Mouse (Mus musculus) neural tube, embryonic 12.5 days (tissue): ENCODE results near the gene Tsen34. TPM values are rescaled to one million over a fixed set of nuclear protein-coding genes. Genes with fewer than 3 reads are reported as not detected.
A peak's percentile ranks its signal among the peaks of the same experiment; 100 is the strongest.

ENCODE experiments used
- ATAC-seq: fragments of 200-750 bp; cut with Nextera tagmentation; 2 replicates; pipeline ENCODE4 v1.8.0; 2017; ENCODE audit warnings: low read depth, mild to moderate bottlenecking, moderate TSS enrichment, moderate library complexity; ENCODE audit not compliant: low FRiP score
- H3K27ac ChIP-seq: fragments of 300-500 bp; sonication (generic); 2 replicates; pipeline ENCODE4 v1.5.1; 2016
- H3K27me3 ChIP-seq: fragments of 300-500 bp; sonication (generic); replicated peaks from 2 replicates; pipeline ENCODE4 v1.6.1; 2016; ENCODE audit warnings: mild to moderate bottlenecking
- H3K36me3 ChIP-seq: fragments of 300-500 bp; sonication (generic); 2 replicates; pipeline ENCODE4 v1.6.1; 2016; ENCODE audit warnings: mild to moderate bottlenecking
- H3K4me1 ChIP-seq: fragments of 300-500 bp; sonication (generic); 2 replicates; pipeline ENCODE4 v1.6.1; 2016
- H3K4me2 ChIP-seq: fragments of 300-500 bp; sonication (generic); replicated peaks from 2 replicates; pipeline ENCODE4 v1.6.1; 2016; ENCODE audit warnings: mild to moderate bottlenecking
- H3K4me3 ChIP-seq: fragments of 300-500 bp; sonication (generic); 2 replicates; pipeline ENCODE4 v1.5.1; 2016
- H3K9ac ChIP-seq: fragments of 300-500 bp; sonication (generic); 2 replicates; pipeline ENCODE4 v1.6.1; 2016; ENCODE audit warnings: mild to moderate bottlenecking
- H3K9me3 ChIP-seq: fragments of 300-500 bp; sonication (generic); 2 replicates; pipeline ENCODE4 v1.6.1; 2016; ENCODE audit warnings: mild to moderate bottlenecking
- WGBS: fragments of 180-500 bp; shearing (Covaris S2); methylation state at CpG from one replicate; pipeline ENCODE4 v1.1.7; 2016; 5-methylcytosine and 5-hydroxymethylcytosine counted together
- polyA plus RNA-seq: library from polyadenylated mRNA; unstranded; fragments of >200 nt; fragmentation: Nextera tagmentation; extraction: Ambion mirVana; gene quantifications from 2 replicates; pipeline ENCODE4 v1.2.1, GENCODE M21; 2016

Gene Tsen34
- polyA plus RNA-seq, 1 experiment from 2014 or later = 225 TPM

- peak within 1 kb of the TSS; percentile 69 for H3K4me3 ChIP-seq
- peak within 1 kb of the TSS; percentile 77 for H3K4me2 ChIP-seq
- peak within 1 kb of the TSS; percentile 79 for H3K9ac ChIP-seq
- H3K9me3 ChIP-seq = no peaks in the 10 kb centered on the region
- ATAC-seq = peak; percentile 98
- peaks cover 30% of the 10 kb centered on the region for H3K36me3 ChIP-seq
- H3K27ac ChIP-seq = peak within 1 kb of the TSS; percentile 62; the same call in 1 of the 2 replicates
- WGBS = 5% methylated on average over 45 of the region's 45 CpGs
- H3K4me1 ChIP-seq = peaks cover 15% of the 10 kb centered on the region
- no peaks in the 10 kb centered on the region for H3K27me3 ChIP-seq
These were observed 27.2 kb upstream of the Tsen34 start, which contains the start of gene Leng1 for GRCm38 (mm10) chr7:3665215-3666114. Gene Leng1, minus strand, starts transcription at chr7:3665840.

GRCm38 (mm10) chr7:3666921-3667391 lies 25.7 kb upstream of the Tsen34 start:
- no peak overlapping the region for H3K4me2 ChIP-seq
- no peak for ATAC-seq
- H3K27ac ChIP-seq = no peak overlapping the region
- H3K9me3 ChIP-seq = no peaks in the 10 kb centered on the region
- no peak overlapping the region for H3K4me3 ChIP-seq
- no peak overlapping the region for H3K9ac ChIP-seq
- 19% methylated on average over 14 of the region's 14 CpGs for WGBS
- H3K27me3 ChIP-seq = no peaks in the 10 kb centered on the region
- H3K36me3 ChIP-seq = peaks cover 17% of the 10 kb centered on the region
- peaks cover 15% of the 10 kb centered on the region for H3K4me1 ChIP-seq

DNA sequence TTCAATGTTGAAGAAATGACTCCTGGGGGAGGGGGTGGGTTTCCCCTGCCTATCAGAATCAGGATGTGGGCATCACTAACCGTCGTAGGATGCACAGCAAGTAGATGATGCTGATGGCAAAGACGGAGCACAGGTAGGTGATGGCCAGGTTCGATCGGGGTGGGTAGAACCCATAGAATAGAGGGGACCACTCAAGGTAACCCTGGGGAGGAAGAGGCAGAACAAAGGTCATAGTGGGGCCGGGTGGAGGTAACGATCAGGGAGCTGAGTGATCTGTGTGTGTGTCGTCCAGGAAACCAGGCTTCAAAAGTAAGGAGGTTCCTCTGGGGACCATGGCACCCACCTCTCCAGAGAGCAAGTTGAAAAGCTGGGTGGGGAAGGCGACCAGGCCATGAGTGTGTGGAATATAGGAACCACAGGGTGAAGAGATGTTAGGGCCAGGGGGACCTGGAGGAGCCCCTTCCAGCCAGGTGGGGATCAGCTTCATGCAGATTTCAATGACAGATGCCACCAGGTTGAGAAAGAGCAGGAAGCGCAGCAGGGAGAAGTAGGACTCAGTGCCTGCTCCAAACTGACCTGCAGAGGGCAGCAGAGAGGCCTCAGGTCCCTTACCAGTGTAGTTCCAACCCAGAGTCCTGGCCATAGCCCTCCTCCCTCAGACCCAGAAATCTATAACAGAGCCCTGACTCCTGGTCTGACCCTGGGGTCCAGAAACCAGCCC lies 18.0 kb upstream of the Tsen34 start:
- Histone ChIP-seq H3K4me3 (no peak overlapping the region), H3K27me3 (no peaks in the 10 kb centered on the region), H3K9ac (no peak overlapping the region), H3K36me3 (peaks cover 6% of the 10 kb centered on the region), H3K9me3 (no peaks in the 10 kb centered on the region), H3K27ac (no peak overlapping the region), H3K4me1 (no peaks in the 10 kb centered on the region), H3K4me2 (no peak overlapping the region)
- WGBS = 77% methylated on average over 10 of the region's 10 CpGs
- ATAC-seq = peak; percentile 81

- no peak overlapping the region for H3K27ac ChIP-seq
These were observed 17.5 kb upstream of the Tsen34 start for GRCm38 (mm10) chr7:3675228-3675548.

DNA sequence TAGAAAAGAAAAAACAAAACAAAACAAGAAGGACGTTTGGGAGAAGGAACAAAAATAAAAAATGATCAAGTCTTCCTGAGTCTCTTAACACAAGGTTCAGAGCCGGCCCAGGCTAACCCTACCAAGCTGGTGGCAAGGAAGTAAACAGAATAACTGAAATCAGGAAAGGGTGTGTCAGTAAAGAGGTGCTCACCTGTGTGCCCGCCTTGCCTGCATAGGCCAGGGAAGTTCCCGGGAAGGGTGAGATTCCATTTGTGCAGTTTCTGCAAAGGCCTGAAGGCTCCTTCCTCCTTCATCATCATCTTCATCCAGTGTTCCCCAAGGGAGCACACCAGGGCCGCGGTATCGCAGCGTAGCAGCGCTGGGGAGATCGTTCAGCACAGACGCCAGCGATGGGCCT lies 16.3 kb upstream of the Tsen34 start:
- Histone ChIP-seq H3K27me3 (no peaks in the 10 kb centered on the region), H3K9me3 (no peaks in the 10 kb centered on the region), H3K4me2 (no peak overlapping the region), H3K4me3 (no peak overlapping the region), H3K36me3 (peaks cover 6% of the 10 kb centered on the region), H3K27ac (no peak overlapping the region), H3K9ac (no peak overlapping the region), H3K4me1 (no peaks in the 10 kb centered on the region)
- ATAC-seq = no peak
- 90% methylated on average over 12 of the region's 12 CpGs for WGBS

More at GRCm38 (mm10) chr7:3675228-3675548, 17.5 kb upstream of the Tsen34 start:
- no peak for ATAC-seq
- Histone ChIP-seq H3K4me3 (no peak overlapping the region), H3K36me3 (peaks cover 6% of the 10 kb centered on the region), H3K9me3 (no peaks in the 10 kb centered on the region), H3K27me3 (no peaks in the 10 kb centered on the region), H3K4me2 (no peak overlapping the region), H3K4me1 (no peaks in the 10 kb centered on the region), H3K9ac (no peak overlapping the region)
- 78% methylated on average over 3 of the region's 3 CpGs for WGBS

- Histone ChIP-seq H3K27me3 (no peaks in the 10 kb centered on the region), H3K4me1 (no peaks in the 10 kb centered on the region), H3K9ac (no peak within 1 kb of the TSS), H3K9me3 (no peaks in the 10 kb centered on the region), H3K4me2 (no peak within 1 kb of the TSS), H3K27ac (no peak within 1 kb of the TSS), H3K36me3 (peaks cover 6% of the 10 kb centered on the region), H3K4me3 (no peak within 1 kb of the TSS)
- 55% methylated on average over 9 of the region's 9 CpGs for WGBS
- ATAC-seq = no peak
These were observed 15.3 kb upstream of the Tsen34 start, which contains the start of gene Tmc4 for GRCm38 (mm10) chr7:3677342-3677741. Gene Tmc4, minus strand, starts transcription at chr7:3677553.

DNA sequence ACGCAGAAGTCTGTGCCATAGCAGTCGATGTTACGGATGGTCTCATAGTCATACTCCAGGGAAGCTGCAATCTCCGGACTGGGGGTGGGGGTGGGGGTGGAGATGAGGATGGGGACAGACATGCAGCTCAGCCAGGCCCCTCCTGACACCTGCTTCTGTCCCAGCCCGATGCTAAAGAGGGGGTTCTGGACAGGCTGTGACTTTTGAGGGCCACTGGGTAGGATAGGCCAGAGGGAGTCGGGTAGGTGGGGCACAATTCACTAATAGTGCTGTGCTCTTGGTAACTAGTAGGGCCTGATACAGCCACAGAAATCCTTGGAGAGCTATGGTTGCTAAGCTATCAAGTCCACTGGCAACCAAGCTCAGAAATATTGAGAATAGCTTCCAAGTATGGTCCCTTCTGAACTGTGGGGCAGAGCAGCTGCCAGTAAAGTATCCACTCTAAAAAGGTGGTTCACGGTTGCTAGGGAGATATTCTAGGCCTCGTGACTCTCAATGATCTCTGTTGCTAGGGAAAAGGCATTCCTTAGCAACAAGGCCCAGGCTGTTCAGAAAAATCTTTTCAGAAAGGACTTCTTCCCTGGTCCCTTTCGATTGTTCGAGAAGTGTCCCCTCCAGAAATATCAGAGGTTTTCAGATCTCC lies 8.6 kb upstream of the Tsen34 start:
- H3K9ac ChIP-seq = no peak overlapping the region
- H3K4me2 ChIP-seq = no peak overlapping the region

DNA sequence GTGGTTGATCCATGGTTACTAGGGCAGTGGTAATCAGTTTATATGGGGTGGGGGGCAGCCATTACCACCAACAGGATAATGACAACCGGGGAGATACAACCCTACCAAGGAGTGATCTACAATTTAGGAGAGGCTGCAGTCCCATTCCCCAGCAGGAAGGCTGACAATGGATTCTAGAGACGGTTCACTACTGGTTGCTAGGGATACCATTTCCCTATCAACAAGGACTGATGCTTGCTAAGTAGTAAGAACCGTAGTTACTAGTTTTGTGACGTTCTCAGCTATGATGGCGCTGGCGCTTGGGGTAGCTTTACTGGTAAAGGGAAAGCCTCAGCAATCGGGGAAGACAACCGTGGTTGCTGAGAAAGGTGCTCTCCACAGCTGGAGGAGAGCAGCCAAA lies 8.0 kb upstream of the Tsen34 start:
- Histone ChIP-seq H3K4me2 (no peak overlapping the region), H3K9ac (no peak overlapping the region), H3K27me3 (no peaks in the 10 kb centered on the region), H3K4me1 (peaks cover 13% of the 10 kb centered on the region), H3K27ac (peak overlapping the region; percentile 11; the same call in 1 of the 2 replicates), H3K36me3 (peaks cover 18% of the 10 kb centered on the region; the same call in 1 of the 2 replicates), H3K9me3 (no peaks in the 10 kb centered on the region), H3K4me3 (no peak overlapping the region)
- peak; percentile 43 for ATAC-seq
- 71% methylated on average over 8 of the region's 8 CpGs for WGBS

More for the DNA sequence above, 8.6 kb upstream of the Tsen34 start:
- Histone ChIP-seq H3K4me1 (peaks cover 13% of the 10 kb centered on the region), H3K36me3 (peaks cover 18% of the 10 kb centered on the region; the same call in 1 of the 2 replicates), H3K27ac (peak overlapping the region; percentile 11; the same call in 1 of the 2 replicates), H3K27me3 (no peaks in the 10 kb centered on the region), H3K4me3 (no peak overlapping the region), H3K9me3 (no peaks in the 10 kb centered on the region)
- ATAC-seq = peak; percentile 68
- WGBS = 63% methylated on average over 10 of the region's 10 CpGs

DNA sequence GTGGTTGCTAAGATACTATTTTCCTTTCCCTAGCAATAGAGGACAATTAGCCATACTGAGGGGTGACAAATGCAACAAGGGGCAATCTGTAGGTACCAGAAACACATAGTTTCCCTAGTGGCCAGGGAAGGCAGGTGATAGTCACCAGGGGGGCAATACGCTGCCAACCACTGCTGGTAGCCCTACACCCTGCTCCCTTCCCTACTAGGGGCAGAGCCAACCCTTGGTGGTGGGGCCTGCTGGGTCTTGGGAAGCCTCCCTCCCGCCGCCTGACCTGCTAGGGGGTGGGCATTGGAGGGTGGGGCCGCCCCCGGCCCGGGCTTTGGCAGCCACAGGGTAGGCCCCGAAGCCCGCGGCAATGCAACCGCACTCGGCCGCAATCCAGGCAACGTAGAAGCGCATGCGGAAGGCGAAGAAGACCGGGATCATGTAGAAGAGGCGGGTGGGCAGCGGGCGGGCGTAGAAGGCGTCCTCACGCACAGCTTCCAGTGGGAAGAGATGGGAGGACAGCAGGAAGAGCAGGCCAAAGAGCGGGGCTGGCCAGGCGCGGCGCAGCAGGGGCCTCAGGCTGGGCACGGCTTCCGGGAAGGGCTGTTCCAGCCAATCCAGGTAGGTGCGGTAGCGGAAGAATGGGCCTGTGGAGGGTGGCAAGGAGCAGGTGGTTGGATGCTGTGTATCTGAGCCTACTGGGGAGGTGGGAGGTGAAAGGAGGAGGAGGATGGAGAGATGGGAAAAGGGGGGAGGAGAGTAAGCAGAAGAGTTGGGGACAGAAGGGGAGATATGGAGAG lies 7.1 kb upstream of the Tsen34 start:
- Histone ChIP-seq H3K27ac (no peak overlapping the region), H3K4me1 (peaks cover 13% of the 10 kb centered on the region), H3K9me3 (no peaks in the 10 kb centered on the region), H3K9ac (no peak overlapping the region), H3K4me3 (no peak overlapping the region), H3K27me3 (no peaks in the 10 kb centered on the region), H3K4me2 (no peak overlapping the region), H3K36me3 (peaks cover 18% of the 10 kb centered on the region; the same call in 1 of the 2 replicates)
- 80% methylated on average over 31 of the region's 31 CpGs for WGBS
- no peak for ATAC-seq

GRCm38 (mm10) chr7:3691919-3692318 lies 744 bp upstream of the Tsen34 start:
- Histone ChIP-seq H3K4me1 (peaks cover 27% of the 10 kb centered on the region), H3K4me3 (peak overlapping the region; percentile 62), H3K9ac (peak overlapping the region; percentile 83), H3K36me3 (peaks cover 10% of the 10 kb centered on the region; the same call in 1 of the 2 replicates), H3K4me2 (peak overlapping the region; percentile 88), H3K9me3 (no peaks in the 10 kb centered on the region), H3K27ac (no peak overlapping the region), H3K27me3 (no peaks in the 10 kb centered on the region)
- ATAC-seq = no peak
- 36% methylated on average over 3 of the region's 3 CpGs for WGBS
